Mouse (Mus musculus) liver, embryonic 16.5 days (tissue): ENCODE results near the gene 4930519G04Rik. TPM values are rescaled to one million over a fixed set of nuclear protein-coding genes. Genes with fewer than 3 reads are reported as not detected.
"Not testable (repeated sequence)": the region's sequence is repeated elsewhere in the genome, so short reads cannot be mapped to it uniquely, and the experiment has no call there.

Experiments used
- ATAC-seq: fragments of 200-750 bp; cut with Nextera tagmentation; 2 replicates; pipeline ENCODE4 v1.8.0; 2017; ENCODE audit warnings: low read depth, mild to moderate bottlenecking, moderate number of reproducible peaks, moderate library complexity
- H3K27ac ChIP-seq: fragments of 300-500 bp; sonication (generic); 2 replicates; pipeline ENCODE4 v1.5.1; 2014; ENCODE audit warnings: mild to moderate bottlenecking, low read length
- H3K27me3 ChIP-seq: fragments of 300-500 bp; sonication (generic); 2 replicates; pipeline ENCODE4 v1.6.1; 2014; ENCODE audit warnings: low read depth, low read length, mixed read lengths; ENCODE audit not compliant: control insufficient read depth, insufficient read depth
- H3K36me3 ChIP-seq: fragments of 300-500 bp; sonication (generic); 2 replicates; pipeline ENCODE4 v1.6.1; 2014; ENCODE audit warnings: mild to moderate bottlenecking; ENCODE audit not compliant: control insufficient read depth, insufficient read depth
- H3K4me1 ChIP-seq: fragments of 300-500 bp; sonication (generic); 2 replicates; pipeline ENCODE4 v1.6.1; 2014; ENCODE audit warnings: low read depth, low read length, mixed read lengths; ENCODE audit not compliant: control insufficient read depth
- H3K4me2 ChIP-seq: fragments of 300-500 bp; sonication (generic); 2 replicates; pipeline ENCODE4 v1.6.1; 2014; ENCODE audit warnings: low read depth, low read length, mixed read lengths
- H3K4me3 ChIP-seq: fragments of 300-500 bp; sonication (generic); 2 replicates; pipeline ENCODE4 v1.5.1; 2014; ENCODE audit warnings: low read depth, mild to moderate bottlenecking, low read length
- H3K9ac ChIP-seq: fragments of 300-500 bp; sonication (generic); 2 replicates; pipeline ENCODE4 v1.6.1; 2014; ENCODE audit warnings: low read depth, low read length
- H3K9me3 ChIP-seq: fragments of 300-500 bp; sonication (generic); replicated peaks from 2 replicates; pipeline ENCODE4 v1.6.1; 2016; ENCODE audit warnings: low read length; ENCODE audit not compliant: control insufficient read depth
- WGBS: fragments of 180-500 bp; shearing (Covaris S2); extraction: QIAGEN DNeasy Blood & Tissue Kit; methylation state at CpG from one replicate; pipeline ENCODE4 v1.1.7; 2014; ENCODE audit not compliant: insufficient replicate concordance; 5-methylcytosine and 5-hydroxymethylcytosine counted together
- polyA plus RNA-seq: library from polyadenylated mRNA; unstranded; fragments of >200 nt; fragmentation: Nextera tagmentation; extraction: Ambion mirVana; gene quantifications from 2 replicates; pipeline ENCODE4 v1.2.1, GENCODE M21; 2015

The 4930519G04Rik gene
- polyA plus RNA-seq, 1 experiment from 2014 or later = not detected

DNA sequence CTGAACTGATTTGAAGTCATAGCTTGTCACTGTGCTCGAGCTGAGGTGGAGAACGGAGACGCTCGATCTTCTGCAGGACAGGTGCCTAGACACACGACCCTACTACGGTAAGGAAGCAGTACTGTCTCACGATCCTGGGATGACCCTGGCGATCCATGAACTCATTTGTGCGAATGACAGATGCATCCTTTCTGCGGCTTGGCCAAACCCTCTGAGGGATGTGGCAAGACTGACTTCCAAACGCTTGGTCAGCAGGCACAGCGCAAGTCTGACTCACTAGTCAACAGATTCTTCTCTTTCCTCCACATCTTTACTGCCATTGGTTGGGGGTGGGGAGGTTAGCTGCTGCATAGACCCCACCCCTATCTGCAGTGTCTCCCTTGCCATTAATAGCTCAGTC, 26.0 kb upstream of the 4930519G04Rik start:
- H3K27ac ChIP-seq = no peak overlapping the region
- no peak for ATAC-seq
- H3K27me3 ChIP-seq = no peaks in the 10 kb centered on the region
- H3K4me1 ChIP-seq = peaks cover 8% of the 10 kb centered on the region
- no peak overlapping the region for H3K4me2 ChIP-seq
- no peak overlapping the region for H3K9ac ChIP-seq
- H3K9me3 ChIP-seq = no peaks in the 10 kb centered on the region
- H3K4me3 ChIP-seq = no peak overlapping the region
- 72% methylated on average over 12 of the region's 12 CpGs for WGBS
- H3K36me3 ChIP-seq = no peaks in the 10 kb centered on the region

DNA sequence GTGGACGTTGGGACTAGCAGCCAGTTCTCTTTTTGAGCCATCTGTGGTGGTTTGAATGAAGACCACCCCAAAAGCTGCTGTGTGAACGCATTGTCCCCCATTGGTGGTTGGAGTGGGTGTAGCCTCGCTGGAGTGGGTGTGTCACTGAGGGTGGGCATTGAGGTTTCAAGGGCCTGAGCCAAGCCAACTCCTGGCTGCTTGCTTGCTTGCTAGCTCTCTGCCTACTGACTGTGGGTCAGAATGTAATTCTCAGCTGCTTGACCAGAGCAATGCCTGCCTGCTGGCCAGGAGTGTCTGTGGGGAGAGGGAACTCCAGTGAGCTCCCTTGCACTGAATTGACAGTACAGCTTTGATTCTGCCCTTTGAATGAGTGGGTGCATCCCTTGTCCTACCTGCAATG, 23.7 kb upstream of the 4930519G04Rik start:
- WGBS = 39% methylated on average over 3 of the region's 3 CpGs
- Histone ChIP-seq H3K4me1 (peaks cover 4% of the 10 kb centered on the region), H3K4me3 (no peak overlapping the region)

DNA sequence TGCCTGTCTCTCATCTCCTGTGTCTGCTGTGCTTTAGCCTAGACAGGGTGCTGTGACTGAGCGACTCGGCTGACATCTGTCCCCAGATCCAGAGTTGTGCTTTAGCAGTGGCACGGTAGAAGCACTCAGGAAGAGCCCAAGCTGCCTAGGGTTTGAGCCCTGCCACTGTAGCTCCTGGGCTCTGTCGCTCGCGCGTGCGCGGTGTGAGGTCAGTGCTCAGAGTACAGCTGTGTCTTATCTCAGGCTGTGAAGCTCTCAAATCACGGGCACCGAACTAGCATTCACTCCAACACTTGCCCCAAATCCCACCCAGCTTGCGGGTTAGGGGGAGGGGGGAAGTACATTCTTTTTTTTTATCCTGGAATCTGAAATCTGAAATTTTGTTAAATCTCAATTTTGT, 16.6 kb upstream of the 4930519G04Rik start:
- Histone ChIP-seq H3K9me3 (no peaks in the 10 kb centered on the region), H3K27me3 (no peaks in the 10 kb centered on the region), H3K36me3 (no peaks in the 10 kb centered on the region), H3K4me2 (no peak overlapping the region), H3K9ac (no peak overlapping the region), H3K27ac (no peak overlapping the region), H3K4me3 (no peak overlapping the region), H3K4me1 (no peaks in the 10 kb centered on the region)
- WGBS = 39% methylated on average over 12 of the region's 12 CpGs
- ATAC-seq = no peak

More for the DNA sequence above, 23.7 kb upstream of the 4930519G04Rik start:
- no peak overlapping the region for H3K9ac ChIP-seq
- no peak for ATAC-seq
- no peak overlapping the region for H3K27ac ChIP-seq
- no peaks in the 10 kb centered on the region for H3K27me3 ChIP-seq
- no peaks in the 10 kb centered on the region for H3K36me3 ChIP-seq
- H3K4me2 ChIP-seq = no peak overlapping the region
- no peaks in the 10 kb centered on the region for H3K9me3 ChIP-seq

DNA sequence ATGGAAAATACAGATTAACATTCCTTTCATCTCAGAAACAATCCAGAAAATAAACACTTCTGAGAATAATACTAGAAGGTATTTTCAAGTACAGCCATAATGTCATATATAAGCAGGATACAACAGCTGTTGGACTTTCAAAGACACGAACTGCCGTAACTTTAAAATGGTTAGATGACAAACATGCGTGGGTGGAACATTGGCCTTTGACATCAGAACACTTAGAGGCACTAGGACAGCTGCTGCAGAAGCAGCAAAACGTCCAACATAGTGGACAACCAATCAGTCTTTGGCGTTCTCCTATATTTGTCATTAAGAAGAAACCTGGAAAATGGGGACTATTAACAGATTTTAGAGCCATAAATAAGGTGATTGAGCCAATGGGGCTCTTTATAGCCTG, 13.0 kb upstream of the 4930519G04Rik start:
- H3K4me3 ChIP-seq, H3K36me3 ChIP-seq, H3K4me1 ChIP-seq, H3K4me2 ChIP-seq, ATAC-seq, H3K9ac ChIP-seq, H3K27ac ChIP-seq, H3K9me3 ChIP-seq, H3K27me3 ChIP-seq: not testable (repeated sequence)
- 48% methylated on average over 5 of the region's 5 CpGs for WGBS

DNA sequence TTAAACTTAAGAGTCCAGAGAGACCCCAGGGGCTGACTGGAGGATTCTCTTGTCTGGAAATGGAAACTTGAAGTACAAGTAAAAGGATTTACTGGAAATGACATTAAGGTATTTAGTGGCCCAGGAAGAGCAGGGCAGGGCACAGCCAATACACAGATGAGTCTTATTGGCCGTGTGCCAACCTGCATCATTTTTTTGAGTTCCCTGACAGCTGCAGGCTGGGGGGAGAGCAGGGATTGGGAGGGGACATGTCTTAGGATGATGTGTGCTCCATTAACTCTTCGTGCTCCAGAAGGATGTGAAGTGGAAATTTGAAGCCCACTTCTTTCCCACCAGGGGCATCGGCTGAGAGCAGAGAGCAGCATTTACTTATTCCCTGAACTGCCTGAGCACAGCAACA, 11.3 kb upstream of the 4930519G04Rik start:
- H3K4me2 ChIP-seq, H3K9me3 ChIP-seq, H3K9ac ChIP-seq, H3K4me1 ChIP-seq, ATAC-seq, H3K27ac ChIP-seq, H3K36me3 ChIP-seq, H3K27me3 ChIP-seq, H3K4me3 ChIP-seq: not testable (repeated sequence)
- 53% methylated on average over 3 of the region's 3 CpGs for WGBS

DNA sequence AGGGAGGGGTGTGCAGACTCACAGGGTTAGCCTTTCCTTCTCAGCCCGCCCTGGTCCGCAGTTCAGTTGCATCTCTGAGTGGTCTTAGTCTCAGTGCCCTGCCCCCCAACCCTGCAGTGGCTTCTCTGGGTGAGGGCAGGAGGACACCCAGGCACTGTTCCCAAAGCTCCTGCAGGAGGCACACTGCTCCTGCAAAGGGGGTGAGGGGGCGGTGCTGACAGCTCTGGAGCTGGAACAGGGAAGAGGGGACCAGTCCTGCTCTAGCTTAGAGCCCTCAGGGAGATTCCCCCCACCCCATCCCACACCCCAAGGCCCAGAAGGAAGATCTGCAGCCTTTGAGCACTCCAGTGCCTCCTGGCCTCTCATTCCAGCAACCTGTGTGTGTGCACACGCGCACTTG, 10.8 kb upstream of the 4930519G04Rik start:
- Histone ChIP-seq H3K27ac (no peak overlapping the region), H3K9ac (no peak overlapping the region), H3K9me3 (no peaks in the 10 kb centered on the region), H3K4me1 (no peaks in the 10 kb centered on the region), H3K27me3 (no peaks in the 10 kb centered on the region), H3K36me3 (no peaks in the 10 kb centered on the region), H3K4me2 (no peak overlapping the region), H3K4me3 (no peak overlapping the region)
- WGBS = 67% methylated on average over 5 of the region's 5 CpGs
- no peak for ATAC-seq

DNA sequence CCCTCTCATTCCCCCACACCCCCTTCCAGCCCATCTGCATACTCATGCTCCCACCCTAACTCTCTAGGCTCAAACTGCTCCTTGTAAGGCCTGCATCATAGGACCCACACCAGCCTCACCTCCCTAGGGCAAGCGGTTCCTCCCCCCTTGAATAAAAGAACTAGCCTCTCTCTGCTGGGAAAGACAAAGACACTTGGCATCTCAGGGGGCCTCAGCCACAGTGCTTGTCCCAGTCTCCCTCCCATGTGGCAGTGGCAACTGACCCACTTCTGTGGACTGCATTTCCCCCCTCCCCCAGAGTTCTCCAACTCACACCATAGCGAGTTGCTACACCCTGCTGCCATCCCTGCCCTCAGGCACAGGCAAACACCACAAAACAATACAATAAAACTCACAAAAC, 9.1 kb upstream of the 4930519G04Rik start:
- H3K9me3 ChIP-seq, H3K36me3 ChIP-seq, H3K27ac ChIP-seq, H3K9ac ChIP-seq, H3K4me3 ChIP-seq, H3K4me2 ChIP-seq, H3K27me3 ChIP-seq, ATAC-seq, H3K4me1 ChIP-seq: not testable (repeated sequence)
- 76% methylated on average over 2 of the region's 2 CpGs for WGBS

DNA sequence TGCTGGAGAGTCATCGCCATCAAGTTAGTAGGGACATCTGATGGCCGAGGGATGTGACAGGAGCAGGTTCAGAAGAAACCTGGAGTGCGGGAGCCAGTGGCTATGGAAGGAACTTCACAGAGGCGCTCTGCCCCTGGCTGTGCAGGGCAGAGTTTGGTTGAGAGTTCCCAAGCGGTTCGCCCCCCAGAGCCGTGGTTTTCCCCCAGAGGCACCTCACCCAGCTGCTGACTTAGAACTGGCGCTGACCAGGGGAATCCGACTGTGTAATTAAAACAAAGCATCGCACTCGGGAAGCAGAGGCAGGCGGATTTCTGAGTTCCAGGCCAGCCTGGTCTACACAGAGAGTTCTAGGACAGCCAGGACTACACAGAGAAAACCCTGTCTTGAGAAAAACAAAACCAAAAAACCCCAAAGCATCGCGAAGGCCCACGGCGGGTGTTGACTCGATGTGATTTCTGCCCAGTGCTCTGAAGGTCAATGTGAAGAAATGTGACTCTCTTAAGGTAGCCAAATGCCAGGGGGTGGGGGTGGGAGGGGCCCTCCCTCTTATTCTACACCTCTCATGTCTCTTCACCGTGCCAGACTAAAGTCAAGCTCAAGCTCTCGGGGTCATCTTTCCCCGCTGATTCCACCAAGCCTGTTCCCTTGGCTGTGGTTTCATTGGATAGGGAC, 1.8 kb upstream of the 4930519G04Rik start:
- H3K9me3 ChIP-seq = no peaks in the 10 kb centered on the region
- H3K27ac ChIP-seq = no peak overlapping the region
- peak; percentile 51 for ATAC-seq
- no peak overlapping the region for H3K9ac ChIP-seq
- H3K4me3 ChIP-seq = no peak overlapping the region
- 60% methylated on average over 20 of the region's 20 CpGs for WGBS
- H3K4me2 ChIP-seq = no peak overlapping the region
- H3K27me3 ChIP-seq = no peaks in the 10 kb centered on the region
- H3K4me1 ChIP-seq = no peaks in the 10 kb centered on the region
- H3K36me3 ChIP-seq = no peaks in the 10 kb centered on the region

DNA sequence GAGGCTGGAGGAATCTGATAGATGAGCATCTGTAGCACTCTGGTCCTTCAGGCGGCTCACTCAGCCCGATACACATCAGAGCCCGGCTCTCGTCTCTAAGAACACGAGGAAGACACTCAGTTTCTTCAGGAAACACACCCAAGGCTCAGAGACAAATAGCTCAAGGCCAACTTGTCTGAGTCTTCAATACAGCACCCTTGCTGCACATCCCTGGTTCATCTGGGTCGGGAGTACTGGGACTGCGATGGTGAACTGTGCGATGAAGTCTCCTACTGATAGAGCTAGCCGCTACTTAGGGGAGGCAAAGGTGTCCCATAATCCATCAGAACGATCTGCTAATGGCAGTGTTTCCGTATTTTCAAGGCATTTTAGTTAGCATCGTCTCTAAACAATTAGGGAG, 5.1 kb downstream of the 4930519G04Rik start, which contains the start of gene Gm9936:
TSS of gene Gm9936 (minus strand) at position 101 of the 400 bp plus-strand sequence.
- no peaks in the 10 kb centered on the region for H3K36me3 ChIP-seq
- WGBS = 67% methylated on average over 12 of the region's 12 CpGs
- H3K4me3 ChIP-seq = no peak within 1 kb of the TSS
- H3K4me2 ChIP-seq = no peak within 1 kb of the TSS
- no peaks in the 10 kb centered on the region; the same call in 1 of the 2 replicates for H3K4me1 ChIP-seq
- no peak for ATAC-seq
- H3K9me3 ChIP-seq = no peaks in the 10 kb centered on the region
- no peak within 1 kb of the TSS for H3K27ac ChIP-seq
- H3K27me3 ChIP-seq = peaks cover 10% of the 10 kb centered on the region
- H3K9ac ChIP-seq = no peak within 1 kb of the TSS
